Mouse (Mus musculus) ES-Bruce4 (cell line): ENCODE measurements at regions not wholly inside any gene's neighbourhood (a gene's known extent, or its start where the extent isn't known, plus 50 kb on each side); places are given as distances from the start of the nearest gene placed in this dataset.

Experiments
- H3K27ac ChIP-seq: 2 replicates; pipeline ENCODE4 v1.5.1; 2012; ENCODE audit warnings: low read length, inconsistent platforms; ENCODE audit not compliant: insufficient read depth
- H3K27me3 ChIP-seq: 2 replicates; pipeline ENCODE4 v1.6.1; 2012; ENCODE audit warnings: mild to moderate bottlenecking, low read length, inconsistent platforms; ENCODE audit not compliant: control insufficient read depth, poor library complexity, insufficient read depth, severe bottlenecking
- H3K36me3 ChIP-seq: 2 replicates; pipeline ENCODE4 v1.6.1; 2012; ENCODE audit warnings: inconsistent platforms, mild to moderate bottlenecking, low read length, moderate library complexity; ENCODE audit not compliant: control insufficient read depth, poor library complexity, insufficient read depth, severe bottlenecking
- H3K4me1 ChIP-seq: one replicate; pipeline ENCODE4 v1.8.1; 2011; ENCODE audit warnings: low read length; ENCODE audit not compliant: control insufficient read depth, insufficient read depth
- H3K4me3 ChIP-seq: 2 replicates; pipeline ENCODE4 v1.5.1; 2011; ENCODE audit warnings: low read depth, mild to moderate bottlenecking, low read length
- H3K9ac ChIP-seq: 2 replicates; pipeline ENCODE4 v1.6.1; 2012; ENCODE audit warnings: low read depth, mild to moderate bottlenecking, inconsistent platforms; ENCODE audit not compliant: poor library complexity, severe bottlenecking
- H3K9me3 ChIP-seq: replicated peaks from 2 replicates; pipeline ENCODE4 v1.6.1; 2012; ENCODE audit warnings: mild to moderate bottlenecking, low read length, inconsistent platforms; ENCODE audit not compliant: control insufficient read depth, poor library complexity, insufficient read depth, severe bottlenecking
- CTCF ChIP-seq: IDR thresholded peaks from one replicate; pipeline ENCODE4 v1.8.1; 2011; ENCODE audit warnings: low read depth, low read length
- EP300 ChIP-seq: IDR thresholded peaks from 2 replicates; pipeline ENCODE4 v1.6.1; 2011; ENCODE audit warnings: low read depth, low read length; ENCODE audit not compliant: insufficient read depth
- POLR2A ChIP-seq: IDR thresholded peaks from one replicate; pipeline ENCODE4 v1.8.1; 2011; ENCODE audit warnings: low read length; ENCODE audit not compliant: insufficient read depth

DNA sequence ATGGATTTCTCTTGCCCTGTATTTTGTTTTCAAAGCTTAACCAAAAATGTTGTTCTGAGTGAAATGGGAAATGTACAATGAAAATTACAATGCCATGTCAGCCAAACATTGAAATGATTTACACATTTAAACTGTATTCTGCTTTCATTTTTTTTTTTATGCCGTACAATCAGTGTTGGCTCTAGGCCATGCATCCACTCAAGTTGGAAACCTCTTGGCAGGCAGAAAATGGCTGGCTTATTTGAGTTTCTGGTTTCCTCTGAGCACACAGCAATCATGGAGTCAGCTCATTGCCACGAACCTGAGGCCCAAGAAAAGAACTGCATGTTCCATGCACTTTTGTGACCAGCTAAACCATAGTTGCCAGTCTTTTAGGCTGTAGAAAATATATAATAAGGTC, 50.5 kb upstream of the Gm34302 start:
- Histone ChIP-seq H3K27me3 (no peaks in the 10 kb centered on the region), H3K27ac (no peak overlapping the region), H3K4me3 (no peak overlapping the region), H3K9ac (no peak overlapping the region), H3K4me1 (no peaks in the 10 kb centered on the region), H3K9me3 (no peaks in the 10 kb centered on the region), H3K36me3 (no peaks in the 10 kb centered on the region)
- no peak for TF ChIP-seq CTCF
- TF ChIP-seq POLR2A: no peak
- no peak for TF ChIP-seq EP300
